Mouse (Mus musculus) midbrain, postnatal 0 days (tissue): ENCODE measurements around the gene Pigq. TPM values are rescaled to one million over a fixed set of nuclear protein-coding genes. Genes with fewer than 3 reads are reported as not detected.

Experiments used
- ATAC-seq: fragments of 200-750 bp; cut with Nextera tagmentation; 2 replicates; pipeline ENCODE4 v1.8.0; 2017; ENCODE audit warnings: moderate number of reproducible peaks, mild to moderate bottlenecking, moderate TSS enrichment, moderate library complexity; ENCODE audit not compliant: low FRiP score
- DNase-seq: peaks from one replicate; pipeline ENCODE4 v3.0.0-alpha.2; 2015; ENCODE audit warnings: low spot score
- H3K27ac ChIP-seq: fragments of 300-500 bp; sonication (generic); 2 replicates; pipeline ENCODE4 v1.5.1; 2014; ENCODE audit warnings: low read depth, mild to moderate bottlenecking, low read length, mixed read lengths
- H3K27me3 ChIP-seq: fragments of 300-500 bp; sonication (generic); 2 replicates; pipeline ENCODE4 v1.6.1; 2014; ENCODE audit warnings: low read length, control low read depth, mixed read lengths; ENCODE audit not compliant: insufficient read depth
- H3K36me3 ChIP-seq: fragments of 300-500 bp; sonication (generic); 2 replicates; pipeline ENCODE4 v1.6.1; 2014; ENCODE audit warnings: low read length, control low read depth, mixed read lengths; ENCODE audit not compliant: insufficient read depth
- H3K4me1 ChIP-seq: fragments of 300-500 bp; sonication (generic); 2 replicates; pipeline ENCODE4 v1.6.1; 2014; ENCODE audit warnings: mild to moderate bottlenecking, control low read depth, antibody characterized with exemption, low read length, mixed read lengths; ENCODE audit not compliant: insufficient read depth
- H3K4me2 ChIP-seq: fragments of 300-500 bp; sonication (generic); 2 replicates; pipeline ENCODE4 v1.6.1; 2014; ENCODE audit warnings: low read depth, mild to moderate bottlenecking, low read length, mixed read lengths; ENCODE audit not compliant: poor library complexity, severe bottlenecking
- H3K4me3 ChIP-seq: fragments of 300-500 bp; sonication (generic); 2 replicates; pipeline ENCODE4 v1.5.1; 2014; ENCODE audit warnings: low read depth, mild to moderate bottlenecking, low read length, moderate library complexity
- H3K9ac ChIP-seq: fragments of 300-500 bp; sonication (generic); replicated peaks from 2 replicates; pipeline ENCODE4 v1.6.1; 2014; ENCODE audit warnings: mild to moderate bottlenecking, low read length, moderate library complexity, mixed read lengths; ENCODE audit not compliant: poor library complexity, severe bottlenecking
- H3K9me3 ChIP-seq: fragments of 300-500 bp; sonication (generic); 2 replicates; pipeline ENCODE4 v1.6.1; 2016; ENCODE audit warnings: low read length, control low read depth
- CTCF ChIP-seq: IDR thresholded peaks from 2 replicates; pipeline ENCODE4 v1.5.1; 2016; ENCODE audit warnings: antibody characterized with exemption, mild to moderate bottlenecking
- WGBS: fragments of 180-500 bp; shearing (Covaris S2); extraction: QIAGEN DNeasy Blood & Tissue Kit; methylation state at CpG from one replicate; pipeline ENCODE4 v1.1.7; 2014; 5-methylcytosine and 5-hydroxymethylcytosine counted together
- polyA plus RNA-seq: library from polyadenylated mRNA; unstranded; fragments of >200 nt; fragmentation: Nextera tagmentation; extraction: Ambion mirVana; gene quantifications from 2 replicates; pipeline ENCODE4 v1.2.1, GENCODE M21; 2015
- total RNA-seq: library from RNA; depleted of rRNA; stranded (reverse); fragments of >200 nt; gene quantifications from 2 replicates; pipeline ENCODE4 v1.2.3, GENCODE M21; 2014

Gene Pigq
- total and polyA plus RNA-seq, 2 experiments from 2014 or later: 75.4 to 111 TPM

GRCm38 (mm10) chr17:25886806-25887205 lies 57.9 kb downstream of the Pigq start:
- Histone ChIP-seq H3K9ac (no peak overlapping the region), H3K36me3 (peaks cover 31% of the 10 kb centered on the region), H3K27ac (no peak overlapping the region), H3K4me2 (no peak overlapping the region), H3K4me1 (no peaks in the 10 kb centered on the region), H3K27me3 (no peaks in the 10 kb centered on the region), H3K4me3 (no peak overlapping the region), H3K9me3 (no peaks in the 10 kb centered on the region)
- ATAC-seq: no peak
- TF ChIP-seq CTCF: no peak
- no peak for DNase-seq

DNA sequence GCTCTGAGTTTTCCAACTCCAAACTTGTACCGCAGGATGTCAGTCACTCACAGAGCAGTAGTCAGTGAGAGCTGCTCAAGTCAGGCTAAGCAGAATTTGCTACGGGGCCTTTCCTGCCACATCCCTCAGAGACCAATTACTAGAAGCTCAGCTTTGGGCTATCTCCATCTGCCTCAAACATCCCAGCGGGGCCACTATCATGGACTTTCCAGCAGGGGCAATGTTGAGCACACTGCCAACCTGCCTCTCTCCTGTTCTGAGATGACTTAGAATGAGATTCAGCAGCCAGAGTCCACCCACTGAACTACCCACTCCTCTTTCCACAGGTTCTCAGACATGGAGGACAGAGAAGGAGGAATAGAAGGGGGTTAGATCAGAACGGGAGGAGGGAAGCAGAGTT lies 59.1 kb downstream of the Pigq start:
- ATAC-seq: 0 out of 2 replicates have a peak, but pooled peaks have one; percentile 25
- DNase-seq: peak; percentile 22
- Histone ChIP-seq H3K9ac (no peak overlapping the region), H3K27ac (no peak overlapping the region), H3K9me3 (no peaks in the 10 kb centered on the region), H3K4me1 (peaks cover 2% of the 10 kb centered on the region; the same call in 1 of the 2 replicates), H3K4me3 (no peak overlapping the region), H3K27me3 (no peaks in the 10 kb centered on the region), H3K36me3 (peaks cover 32% of the 10 kb centered on the region), H3K4me2 (no peak overlapping the region)
- WGBS: 54% methylated on average over 4 of the region's 4 CpGs
- TF ChIP-seq CTCF: peak; percentile 67

- ATAC-seq: no peak
- Histone ChIP-seq H3K9me3 (no peaks in the 10 kb centered on the region), H3K4me3 (no peak overlapping the region), H3K9ac (no peak overlapping the region), H3K4me2 (no peak overlapping the region), H3K27me3 (no peaks in the 10 kb centered on the region), H3K27ac (no peak overlapping the region), H3K4me1 (peaks cover 2% of the 10 kb centered on the region; the same call in 1 of the 2 replicates), H3K36me3 (peaks cover 36% of the 10 kb centered on the region)
- DNase-seq: peak; percentile 29
- TF ChIP-seq CTCF: peak; percentile 57
- 88% methylated on average over 3 of the region's 3 CpGs for WGBS
Observed at GRCm38 (mm10) chr17:25883824-25884223, 60.9 kb downstream of the Pigq start.

DNA sequence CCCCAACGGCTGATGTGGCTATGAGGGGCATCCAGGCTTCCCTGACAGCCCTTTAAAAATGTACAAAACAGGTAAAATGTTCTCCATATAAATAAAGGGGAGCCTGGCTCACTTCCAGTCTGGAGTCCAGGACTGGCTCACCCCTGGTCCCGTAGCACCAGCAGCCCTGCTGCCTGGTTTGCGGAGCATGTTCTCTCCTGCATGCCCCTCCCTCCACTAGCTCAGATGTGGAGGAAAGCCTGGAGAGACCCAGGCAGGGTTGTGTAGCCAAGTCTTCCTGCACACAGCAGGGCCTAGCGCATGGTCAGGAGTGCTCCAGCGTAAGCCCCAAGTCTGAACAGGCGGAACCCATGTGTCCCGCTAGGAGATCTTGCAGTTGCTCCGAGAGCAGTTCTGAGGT lies 61.5 kb downstream of the Pigq start:
- no peaks in the 10 kb centered on the region for H3K27me3 ChIP-seq
- no peak overlapping the region for H3K27ac ChIP-seq

GRCm38 (mm10) chr17:25882306-25882705 lies 62.4 kb downstream of the Pigq start:
- H3K27me3 ChIP-seq: no peaks in the 10 kb centered on the region
- H3K9me3 ChIP-seq: no peaks in the 10 kb centered on the region
- no peak overlapping the region for H3K4me3 ChIP-seq
- ATAC-seq (no peak), DNase-seq (no peak)
- no peak overlapping the region for H3K9ac ChIP-seq
- H3K4me2 ChIP-seq: no peak overlapping the region
- peaks cover 40% of the 10 kb centered on the region for H3K36me3 ChIP-seq
- TF ChIP-seq CTCF: 0 out of 2 replicates have a peak, but pooled peaks have one; percentile 28
- WGBS: 38% methylated on average over 5 of the region's 5 CpGs
- H3K27ac ChIP-seq: no peak overlapping the region
- peaks cover 2% of the 10 kb centered on the region; the same call in 1 of the 2 replicates for H3K4me1 ChIP-seq

More for the DNA sequence above, 61.5 kb downstream of the Pigq start:
- peaks cover 2% of the 10 kb centered on the region; the same call in 1 of the 2 replicates for H3K4me1 ChIP-seq
- H3K4me2 ChIP-seq: no peak overlapping the region
- TF ChIP-seq CTCF: no peak
- no peak overlapping the region for H3K9ac ChIP-seq
- WGBS: 74% methylated on average over 8 of the region's 8 CpGs
- ATAC-seq: no peak
- H3K4me3 ChIP-seq: no peak overlapping the region
- H3K36me3 ChIP-seq: peaks cover 41% of the 10 kb centered on the region
- H3K9me3 ChIP-seq: no peaks in the 10 kb centered on the region
- no peak for DNase-seq

DNA sequence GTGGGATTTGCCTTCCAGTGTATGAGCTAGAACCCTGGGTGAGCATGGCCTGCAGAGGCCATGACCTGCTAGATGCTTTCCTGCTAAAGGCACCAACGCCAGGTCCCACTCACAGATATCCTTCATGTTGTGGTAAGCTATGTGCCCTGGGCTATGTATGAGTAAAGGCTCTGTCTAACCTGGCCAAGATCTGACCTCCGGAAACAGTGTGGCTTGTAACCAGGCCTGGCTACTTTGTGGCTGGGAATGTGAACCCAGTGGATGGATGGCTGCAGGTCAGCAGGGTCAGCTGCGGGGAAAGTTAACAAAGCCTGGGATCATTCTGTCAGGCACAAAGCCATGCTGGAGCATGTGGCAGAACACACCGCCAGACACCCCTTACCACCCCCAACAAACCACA lies 63.0 kb downstream of the Pigq start:
- peaks cover 40% of the 10 kb centered on the region for H3K36me3 ChIP-seq
- no peak overlapping the region for H3K4me3 ChIP-seq
- H3K9me3 ChIP-seq: no peaks in the 10 kb centered on the region
- no peak for TF ChIP-seq CTCF
- H3K27me3 ChIP-seq: no peaks in the 10 kb centered on the region
- ATAC-seq (no peak), DNase-seq (no peak)
- H3K4me2 ChIP-seq: no peak overlapping the region
- H3K4me1 ChIP-seq: peaks cover 7% of the 10 kb centered on the region
- no peak overlapping the region for H3K27ac ChIP-seq
- 33% methylated on average over 4 of the region's 4 CpGs for WGBS
- H3K9ac ChIP-seq: no peak overlapping the region
